Mouse (Mus musculus) embryonic facial prominence, embryonic 10.5 days (tissue): ENCODE data around the gene Arhgap5. TPM values are rescaled to one million over a fixed set of nuclear protein-coding genes. Genes with fewer than 3 reads are reported as not detected.

Source experiments
- DNase-seq: peaks from one replicate; pipeline ENCODE4 v3.0.0-alpha.2; 2017; ENCODE audit warnings: low spot score
- H3K27ac ChIP-seq: fragments of 300-500 bp; sonication (generic); replicated peaks from 2 replicates; pipeline ENCODE4 v1.5.1; 2016; ENCODE audit warnings: mild to moderate bottlenecking
- H3K27me3 ChIP-seq: fragments of 300-500 bp; sonication (generic); replicated peaks from 2 replicates; pipeline ENCODE4 v1.6.1; 2016; ENCODE audit warnings: low read depth, mild to moderate bottlenecking; ENCODE audit not compliant: poor library complexity, severe bottlenecking
- H3K36me3 ChIP-seq: fragments of 300-500 bp; sonication (generic); replicated peaks from 2 replicates; pipeline ENCODE4 v1.6.1; 2016; ENCODE audit warnings: mild to moderate bottlenecking, moderate library complexity
- H3K4me1 ChIP-seq: fragments of 300-500 bp; sonication (generic); 2 replicates; pipeline ENCODE4 v1.6.1; 2016
- H3K4me3 ChIP-seq: fragments of 300-500 bp; sonication (generic); 2 replicates; pipeline ENCODE4 v1.5.1; 2016; ENCODE audit warnings: mild to moderate bottlenecking, moderate library complexity
- H3K9me3 ChIP-seq: fragments of 300-500 bp; sonication (generic); 2 replicates; pipeline ENCODE4 v1.6.1; 2016; ENCODE audit warnings: mild to moderate bottlenecking
- WGBS: fragments of 180-500 bp; shearing (Covaris S2); methylation state at CpG from one replicate; pipeline ENCODE4 v1.1.7; 2016; 5-methylcytosine and 5-hydroxymethylcytosine counted together
- polyA plus RNA-seq: library from polyadenylated mRNA; unstranded; fragments of >200 nt; fragmentation: Nextera tagmentation; extraction: Ambion mirVana; gene quantifications from 2 replicates; pipeline ENCODE4 v1.2.1, GENCODE M21; 2016

The Arhgap5 gene
- polyA plus RNA-seq, 1 experiment from 2014 or later, result 43.2 TPM

DNA sequence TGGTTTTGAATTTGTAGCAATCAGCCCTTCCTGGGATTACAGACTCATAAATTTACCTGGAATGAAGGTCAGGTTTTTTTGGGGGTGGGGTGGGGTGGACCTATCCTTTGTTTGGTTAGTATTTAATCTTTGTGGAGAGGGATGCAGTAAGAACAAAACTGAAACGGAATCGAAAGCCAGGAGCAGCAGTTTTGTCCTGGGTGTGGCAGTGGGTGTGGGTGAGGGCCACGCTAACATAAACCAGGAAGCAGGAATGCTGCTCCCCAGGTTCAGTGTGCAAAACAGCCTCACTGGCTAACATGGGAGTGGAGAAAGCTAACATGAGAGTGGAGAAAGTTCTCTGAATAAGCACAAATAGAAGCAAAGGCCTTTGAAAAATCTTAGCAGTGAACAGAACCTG is 6.6 kb upstream of the Arhgap5 start:
- H3K27ac ChIP-seq, result no peak overlapping the region
- no peak for DNase-seq
- H3K4me1 ChIP-seq, result peaks cover 6% of the 10 kb centered on the region
- 82% methylated on average over 3 of the region's 3 CpGs for WGBS
- H3K36me3 ChIP-seq, result no peaks in the 10 kb centered on the region
- H3K9me3 ChIP-seq, result no peaks in the 10 kb centered on the region
- no peak overlapping the region for H3K4me3 ChIP-seq
- H3K27me3 ChIP-seq, result no peaks in the 10 kb centered on the region

DNA sequence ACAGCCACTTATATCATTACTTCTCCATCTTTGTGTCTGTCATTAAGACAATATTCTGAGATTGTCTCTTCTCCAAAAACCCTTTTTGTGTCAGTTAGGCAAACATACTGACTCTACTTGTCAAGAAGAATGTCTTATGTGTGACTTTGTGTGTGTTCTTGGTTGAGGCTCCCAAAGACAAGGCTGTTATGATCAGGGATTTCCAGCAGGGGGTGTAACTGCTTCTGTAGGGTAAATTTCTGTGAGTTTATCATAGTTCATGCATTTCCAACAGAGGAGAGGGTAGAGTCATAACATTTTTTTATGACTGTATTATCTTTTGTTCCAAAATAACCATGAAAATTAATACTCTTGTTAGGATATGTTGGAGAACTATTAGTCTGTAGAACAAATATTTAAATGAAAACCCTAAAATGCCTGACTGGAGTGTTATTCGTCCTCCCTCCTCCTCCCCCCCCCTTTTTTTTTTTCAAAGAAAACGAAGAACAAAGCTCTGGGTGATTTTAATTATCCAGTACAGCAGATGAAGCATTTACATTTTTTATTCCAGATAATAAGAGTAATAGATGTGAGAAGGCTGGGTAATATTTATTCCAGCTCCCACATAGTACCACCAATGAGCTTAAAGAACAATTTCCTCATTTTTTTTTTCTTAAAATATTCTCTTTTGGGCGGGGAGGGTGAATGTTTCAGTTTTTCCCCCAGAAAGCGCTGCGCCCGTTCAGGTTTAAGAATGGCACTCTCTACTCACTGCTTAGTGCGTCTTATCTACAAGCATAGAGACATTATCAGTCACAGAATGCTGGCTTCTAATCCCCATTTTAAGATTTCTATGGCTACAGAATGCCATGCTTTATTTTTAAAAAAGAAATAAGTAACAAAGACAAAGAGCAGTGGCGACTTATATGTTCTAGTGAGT is 2.6 kb upstream of the Arhgap5 start:
- H3K4me3 ChIP-seq, result no peak overlapping the region
- DNase-seq, result no peak
- H3K9me3 ChIP-seq, result no peaks in the 10 kb centered on the region
- H3K27me3 ChIP-seq, result no peaks in the 10 kb centered on the region
- WGBS, result 79% methylated on average over 8 of the region's 8 CpGs
- H3K4me1 ChIP-seq, result peaks cover 19% of the 10 kb centered on the region
- H3K36me3 ChIP-seq, result no peaks in the 10 kb centered on the region
- H3K27ac ChIP-seq, result no peak overlapping the region

GRCm38 (mm10) chr12:52502161-52502560 is 1.6 kb upstream of the Arhgap5 start:
- WGBS, result 67% methylated on average over 3 of the region's 3 CpGs
- H3K36me3 ChIP-seq, result no peaks in the 10 kb centered on the region; the same call in 1 of the 2 replicates

GRCm38 (mm10) chr12:52503131-52503455 is 679 bp upstream of the Arhgap5 start:
- no peak for DNase-seq
- under 1% methylated on average over 13 of the region's 13 CpGs for WGBS
- peak overlapping the region; percentile 99 for H3K4me3 ChIP-seq

More at GRCm38 (mm10) chr12:52502161-52502560, 1.6 kb upstream of the Arhgap5 start:
- H3K4me1 ChIP-seq, result peaks cover 25% of the 10 kb centered on the region
- H3K27me3 ChIP-seq, result no peaks in the 10 kb centered on the region
- H3K9me3 ChIP-seq, result no peaks in the 10 kb centered on the region
- H3K4me3 ChIP-seq, result peak overlapping the region; percentile 99; the same call in 1 of the 2 replicates
- no peak for DNase-seq
- no peak overlapping the region; the same call in 1 of the 2 replicates for H3K27ac ChIP-seq

DNA sequence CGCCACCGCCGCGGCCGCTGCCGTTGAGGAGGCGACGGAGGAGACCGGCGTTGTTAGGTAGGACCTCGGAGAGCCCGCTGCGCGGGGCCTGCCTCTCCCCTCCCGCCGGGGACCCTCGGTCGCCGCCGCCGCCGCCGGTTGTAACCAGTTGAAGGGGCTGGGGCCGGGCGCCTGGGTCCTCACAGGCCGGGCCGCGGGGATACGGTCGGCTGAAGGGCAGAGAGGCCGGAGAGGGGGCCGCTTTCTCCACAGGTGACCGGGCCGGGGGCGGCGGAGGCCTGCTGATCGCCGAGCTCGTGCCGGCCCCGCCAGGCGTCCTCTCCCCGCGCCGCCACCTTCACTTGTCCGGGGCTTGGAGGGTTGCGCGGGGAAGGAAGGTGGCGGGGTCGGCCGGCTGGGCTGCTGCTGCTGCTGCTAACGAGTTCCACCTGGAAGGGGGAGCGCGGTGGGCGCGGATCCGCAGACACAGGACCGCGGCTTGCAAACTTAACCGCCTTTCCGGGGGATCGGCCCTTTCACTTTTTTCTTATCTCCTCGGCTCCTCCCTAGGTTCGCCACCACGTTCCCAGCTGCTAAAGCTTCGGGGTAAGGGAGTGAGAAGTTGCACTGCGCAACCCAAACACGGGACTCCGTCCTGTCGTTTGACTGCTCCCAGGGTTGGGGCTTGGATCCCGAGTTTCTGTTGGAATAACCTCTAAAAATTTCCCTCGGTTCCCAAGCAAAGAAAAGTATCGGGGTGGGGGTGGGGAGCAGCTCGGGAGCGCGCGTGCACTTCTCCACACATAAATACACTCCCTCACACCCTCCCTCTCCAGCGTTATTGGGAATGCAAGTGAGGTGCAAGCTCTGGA is 784 bp downstream of the Arhgap5 start:
- Histone ChIP-seq H3K27me3 (no peaks in the 10 kb centered on the region), H3K27ac (peak overlapping the region; percentile 100), H3K36me3 (peaks cover 10% of the 10 kb centered on the region), H3K9me3 (no peaks in the 10 kb centered on the region), H3K4me1 (peaks cover 25% of the 10 kb centered on the region), H3K4me3 (peak overlapping the region; percentile 99)
- under 1% methylated on average over 74 of the region's 78 CpGs for WGBS
- DNase-seq, result peak; percentile 82

More at GRCm38 (mm10) chr12:52503131-52503455, 679 bp upstream of the Arhgap5 start:
- peak overlapping the region; percentile 100 for H3K27ac ChIP-seq
- peaks cover 25% of the 10 kb centered on the region for H3K4me1 ChIP-seq
- H3K27me3 ChIP-seq, result no peaks in the 10 kb centered on the region
- no peaks in the 10 kb centered on the region for H3K9me3 ChIP-seq
- peaks cover 5% of the 10 kb centered on the region for H3K36me3 ChIP-seq

DNA sequence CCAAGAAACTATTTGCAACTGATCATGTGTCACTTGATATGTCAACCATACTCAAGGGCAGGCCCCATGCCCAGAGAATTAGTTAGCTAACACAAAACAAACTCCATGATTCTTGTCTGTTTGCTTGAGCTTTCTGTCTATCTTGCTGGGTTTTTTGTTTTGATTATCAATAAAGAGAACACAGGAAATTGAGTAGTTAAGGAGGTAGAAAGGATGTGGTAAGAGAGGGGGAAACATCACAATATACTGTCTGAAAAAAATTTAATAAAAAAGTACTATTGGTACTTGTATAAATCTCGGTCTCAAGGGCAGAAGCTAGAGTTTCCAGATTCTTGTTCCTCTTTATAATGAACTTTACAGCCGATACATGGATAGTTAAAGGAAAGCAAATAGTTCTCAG is 20.9 kb downstream of the Arhgap5 start:
- no peaks in the 10 kb centered on the region for H3K4me1 ChIP-seq
- H3K27ac ChIP-seq, result no peak overlapping the region
- H3K9me3 ChIP-seq, result no peaks in the 10 kb centered on the region
- DNase-seq, result no peak
- no peak overlapping the region for H3K4me3 ChIP-seq
- peaks cover 13% of the 10 kb centered on the region for H3K36me3 ChIP-seq
- 88% methylated on average over 2 of the region's 2 CpGs for WGBS
- H3K27me3 ChIP-seq, result no peaks in the 10 kb centered on the region

GRCm38 (mm10) chr12:52525486-52525885 is 21.7 kb downstream of the Arhgap5 start:
- DNase-seq, result no peak
- no peaks in the 10 kb centered on the region for H3K9me3 ChIP-seq
- 91% methylated on average over 1 of the region's 1 CpGs for WGBS

DNA sequence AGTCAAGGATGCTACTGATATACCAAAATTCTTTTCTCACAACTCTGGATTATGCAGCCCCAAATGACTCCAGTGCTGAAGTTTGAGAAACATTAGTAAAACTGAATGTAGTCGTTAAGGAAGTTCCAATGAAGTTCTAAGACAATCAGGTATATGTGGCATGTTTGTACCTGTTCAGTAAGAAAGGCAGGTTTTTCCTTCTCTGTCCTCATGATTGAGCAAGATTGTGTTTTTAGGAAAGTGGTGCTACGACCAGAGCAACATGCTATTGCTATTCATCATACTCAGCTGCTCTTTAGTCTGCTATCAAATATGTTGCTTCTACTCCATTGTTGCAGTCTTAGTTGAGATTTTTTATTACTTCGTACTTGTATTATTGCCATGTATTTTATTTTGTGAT is 26.0 kb downstream of the Arhgap5 start:
- 93% methylated on average over 3 of the region's 3 CpGs for WGBS
- Histone ChIP-seq H3K36me3 (peaks cover 18% of the 10 kb centered on the region), H3K27ac (no peak overlapping the region), H3K27me3 (no peaks in the 10 kb centered on the region), H3K9me3 (no peaks in the 10 kb centered on the region), H3K4me1 (no peaks in the 10 kb centered on the region), H3K4me3 (no peak overlapping the region)
- no peak for DNase-seq

More at GRCm38 (mm10) chr12:52525486-52525885, 21.7 kb downstream of the Arhgap5 start:
- peaks cover 12% of the 10 kb centered on the region for H3K36me3 ChIP-seq
- no peaks in the 10 kb centered on the region for H3K27me3 ChIP-seq
- H3K4me1 ChIP-seq, result no peaks in the 10 kb centered on the region
- H3K4me3 ChIP-seq, result no peak overlapping the region
- no peak overlapping the region for H3K27ac ChIP-seq

DNA sequence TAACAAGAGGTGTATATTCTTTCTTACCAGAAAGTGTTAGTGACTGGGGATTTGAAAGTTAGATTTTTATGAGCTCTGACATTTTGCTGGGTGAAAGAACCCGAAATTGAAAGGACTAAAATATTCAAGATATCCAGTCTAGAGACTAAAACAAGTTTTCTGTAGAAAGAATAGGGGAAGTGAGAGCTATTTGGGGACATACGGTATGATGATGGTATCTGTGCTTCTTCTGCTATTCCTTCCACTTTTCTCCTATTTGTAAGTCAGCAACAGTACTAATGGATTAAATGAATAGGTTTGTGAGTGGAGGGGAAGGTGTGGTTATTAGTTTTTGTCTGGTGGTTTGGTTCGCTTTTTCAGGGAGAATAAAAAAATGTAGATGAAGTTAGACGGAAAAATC is 37.5 kb downstream of the Arhgap5 start:
- 90% methylated on average over 4 of the region's 4 CpGs for WGBS
- DNase-seq, result no peak
- H3K36me3 ChIP-seq, result peaks cover 3% of the 10 kb centered on the region
- H3K4me1 ChIP-seq, result no peaks in the 10 kb centered on the region
- no peak overlapping the region for H3K27ac ChIP-seq
- H3K9me3 ChIP-seq, result no peaks in the 10 kb centered on the region
- H3K27me3 ChIP-seq, result no peaks in the 10 kb centered on the region
- H3K4me3 ChIP-seq, result no peak overlapping the region

DNA sequence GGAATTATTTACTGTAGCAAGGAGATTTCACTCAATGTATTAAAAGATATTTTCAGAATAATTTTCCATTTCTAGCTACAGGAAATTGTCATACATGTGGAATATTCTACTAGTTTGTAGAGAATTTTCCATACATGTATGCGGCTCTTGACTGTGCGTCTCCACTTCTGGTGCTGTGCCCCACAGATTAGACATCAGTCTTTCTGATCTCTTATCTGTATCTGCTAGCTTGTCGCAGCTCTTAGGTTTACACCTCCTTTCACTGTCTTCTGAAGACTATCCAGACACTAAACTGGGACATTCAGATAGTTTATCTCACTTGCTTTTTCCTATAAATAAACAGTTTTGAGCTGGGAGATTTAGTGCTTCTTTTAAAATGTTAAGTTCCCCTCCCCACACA is 40.8 kb downstream of the Arhgap5 start:
- Histone ChIP-seq H3K4me1 (no peaks in the 10 kb centered on the region), H3K9me3 (no peaks in the 10 kb centered on the region), H3K27me3 (no peaks in the 10 kb centered on the region), H3K36me3 (peaks cover 7% of the 10 kb centered on the region), H3K4me3 (no peak overlapping the region), H3K27ac (no peak overlapping the region)
- DNase-seq, result no peak
- 94% methylated on average over 3 of the region's 3 CpGs for WGBS

DNA sequence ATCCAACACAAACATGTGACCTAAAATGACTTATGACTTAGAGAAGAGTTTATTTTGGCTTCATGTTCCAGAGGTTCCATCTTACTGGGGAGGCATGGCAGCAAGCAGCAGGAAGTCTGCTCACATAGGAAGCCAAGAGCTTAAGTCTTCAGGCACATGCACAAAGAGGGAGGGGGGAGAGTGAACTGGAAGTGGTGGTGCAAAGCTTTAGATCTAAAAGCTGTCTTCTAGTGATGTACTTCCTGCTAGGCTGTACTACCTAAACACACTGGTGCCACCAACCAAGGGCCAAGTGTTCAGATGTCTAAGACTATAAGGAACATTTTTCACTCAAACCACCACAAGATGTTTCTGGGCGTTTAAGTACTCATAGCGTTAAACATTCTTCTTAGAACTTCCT is 48.3 kb downstream of the Arhgap5 start:
- H3K9me3 ChIP-seq, result no peaks in the 10 kb centered on the region

GRCm38 (mm10) chr12:52555188-52555876 is 51.6 kb downstream of the Arhgap5 start:
- H3K9me3 ChIP-seq, result no peaks in the 10 kb centered on the region
- no peak overlapping the region for H3K4me3 ChIP-seq
- no peaks in the 10 kb centered on the region for H3K27me3 ChIP-seq
- no peak overlapping the region for H3K27ac ChIP-seq
- 79% methylated on average over 3 of the region's 3 CpGs for WGBS
- H3K4me1 ChIP-seq, result no peaks in the 10 kb centered on the region
- no peak for DNase-seq
- peaks cover 23% of the 10 kb centered on the region for H3K36me3 ChIP-seq

More for the DNA sequence above, 48.3 kb downstream of the Arhgap5 start:
- 97% methylated on average over 2 of the region's 2 CpGs for WGBS
- H3K4me1 ChIP-seq, result no peaks in the 10 kb centered on the region
- no peak overlapping the region for H3K27ac ChIP-seq
- H3K36me3 ChIP-seq, result peaks cover 24% of the 10 kb centered on the region
- H3K27me3 ChIP-seq, result no peaks in the 10 kb centered on the region
- no peak overlapping the region for H3K4me3 ChIP-seq
- no peak for DNase-seq
